Mouse (Mus musculus) heart, postnatal 0 days (tissue): ENCODE results near the gene Dnm1l. TPM values are rescaled to one million over a fixed set of nuclear protein-coding genes. Genes with fewer than 3 reads are reported as not detected.
A peak's percentile ranks its signal among the peaks of the same experiment; 100 is the strongest.

Experiments
- ATAC-seq: fragments of 200-750 bp; cut with Nextera tagmentation; 2 replicates; pipeline ENCODE4 v1.8.0; 2017; ENCODE audit warnings: low read depth, moderate number of reproducible peaks, moderate library complexity; ENCODE audit not compliant: insufficient read depth
- DNase-seq: peaks from one replicate; pipeline ENCODE4 v3.0.0-alpha.2; 2016; ENCODE audit warnings: low spot score
- H3K27ac ChIP-seq: fragments of 300-500 bp; sonication (generic); 2 replicates; pipeline ENCODE4 v1.5.1; 2014; ENCODE audit warnings: low read depth, mild to moderate bottlenecking
- H3K27me3 ChIP-seq: fragments of 300-500 bp; sonication (generic); 2 replicates; pipeline ENCODE4 v1.6.1; 2014; ENCODE audit warnings: low read length, mixed read lengths; ENCODE audit not compliant: control insufficient read depth, insufficient read depth
- H3K36me3 ChIP-seq: fragments of 300-500 bp; sonication (generic); replicated peaks from 2 replicates; pipeline ENCODE4 v1.6.1; 2014; ENCODE audit warnings: low read length, mixed read lengths; ENCODE audit not compliant: control insufficient read depth, insufficient read depth
- H3K4me1 ChIP-seq: fragments of 300-500 bp; sonication (generic); 2 replicates; pipeline ENCODE4 v1.6.1; 2014; ENCODE audit warnings: antibody characterized with exemption; ENCODE audit not compliant: control insufficient read depth, insufficient read depth
- H3K4me2 ChIP-seq: fragments of 300-500 bp; sonication (generic); 2 replicates; pipeline ENCODE4 v1.6.1; 2014; ENCODE audit warnings: low read depth, mild to moderate bottlenecking, low read length, moderate library complexity
- H3K4me3 ChIP-seq: fragments of 300-500 bp; sonication (generic); 2 replicates; pipeline ENCODE4 v1.5.1; 2014; ENCODE audit warnings: low read depth, low read length
- H3K9ac ChIP-seq: fragments of 300-500 bp; sonication (generic); replicated peaks from 2 replicates; pipeline ENCODE4 v1.6.1; 2014; ENCODE audit warnings: low read depth, low read length, mixed read lengths
- H3K9me3 ChIP-seq: fragments of 300-500 bp; sonication (generic); replicated peaks from 2 replicates; pipeline ENCODE4 v1.6.1; 2016; ENCODE audit warnings: low read length; ENCODE audit not compliant: control insufficient read depth
- CTCF ChIP-seq: IDR thresholded peaks from 2 replicates; pipeline ENCODE4 v1.5.1; 2016; ENCODE audit warnings: antibody characterized with exemption, control low read depth, low read depth
- EP300 ChIP-seq: IDR thresholded peaks from 2 replicates; pipeline ENCODE4 v1.6.1; 2016; ENCODE audit warnings: antibody characterized with exemption, low read depth
- WGBS: fragments of 180-500 bp; shearing (Covaris S2); extraction: QIAGEN DNeasy Blood & Tissue Kit; methylation state at CpG from one replicate; pipeline ENCODE4 v1.1.7; 2014; 5-methylcytosine and 5-hydroxymethylcytosine counted together
- polyA plus RNA-seq: library from polyadenylated mRNA; unstranded; fragments of >200 nt; fragmentation: Nextera tagmentation; extraction: Ambion mirVana; gene quantifications from 2 replicates; pipeline ENCODE4 v1.2.1, GENCODE M21; 2015
- total RNA-seq: library from RNA; depleted of rRNA; stranded (reverse); fragments of >200 nt; gene quantifications from 2 replicates; pipeline ENCODE4 v1.2.3, GENCODE M21; 2014; ENCODE audit warnings: low replicate concordance

The Dnm1l gene
- total and polyA plus RNA-seq, 2 experiments from 2014 or later, result 55.3 to 66.1 TPM

DNA sequence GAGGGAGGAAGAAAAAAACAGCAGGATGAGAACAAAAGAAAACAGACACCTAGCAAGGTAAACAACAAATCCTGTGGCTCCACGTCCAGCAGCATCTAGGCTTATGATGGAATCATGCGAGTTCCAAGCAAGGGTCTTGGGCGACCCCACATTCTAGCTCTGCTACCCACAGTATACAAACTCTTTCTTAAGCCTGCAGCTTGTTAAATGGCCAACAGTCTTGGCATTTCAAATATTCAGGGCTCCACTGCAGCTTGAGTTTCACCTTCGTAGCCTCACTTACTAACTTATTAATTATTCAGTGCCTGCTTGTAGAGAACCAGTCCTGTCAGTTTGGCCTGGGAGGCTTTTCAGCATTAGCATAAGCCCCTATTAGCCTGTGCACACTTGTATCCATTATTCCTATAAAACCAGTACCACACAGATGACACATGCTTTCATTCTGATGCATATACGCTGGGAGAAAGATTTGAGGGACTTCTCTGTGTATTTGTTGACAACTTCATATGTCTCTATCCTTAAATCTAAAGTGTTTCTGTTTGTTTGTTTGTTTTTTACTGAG is 32.9 kb downstream of the Dnm1l start:
- no peak overlapping the region for H3K27ac ChIP-seq
- ATAC-seq (no peak), DNase-seq (no peak)
- no peak overlapping the region for H3K4me2 ChIP-seq
- 81% methylated on average over 5 of the region's 5 CpGs for WGBS
- H3K9ac ChIP-seq, result no peak overlapping the region
- TF ChIP-seq EP300 (no peak), CTCF (no peak)
- no peaks in the 10 kb centered on the region for H3K4me1 ChIP-seq
- no peaks in the 10 kb centered on the region for H3K27me3 ChIP-seq
- H3K9me3 ChIP-seq, result no peaks in the 10 kb centered on the region
- no peak overlapping the region for H3K4me3 ChIP-seq
- peaks cover 55% of the 10 kb centered on the region for H3K36me3 ChIP-seq

DNA sequence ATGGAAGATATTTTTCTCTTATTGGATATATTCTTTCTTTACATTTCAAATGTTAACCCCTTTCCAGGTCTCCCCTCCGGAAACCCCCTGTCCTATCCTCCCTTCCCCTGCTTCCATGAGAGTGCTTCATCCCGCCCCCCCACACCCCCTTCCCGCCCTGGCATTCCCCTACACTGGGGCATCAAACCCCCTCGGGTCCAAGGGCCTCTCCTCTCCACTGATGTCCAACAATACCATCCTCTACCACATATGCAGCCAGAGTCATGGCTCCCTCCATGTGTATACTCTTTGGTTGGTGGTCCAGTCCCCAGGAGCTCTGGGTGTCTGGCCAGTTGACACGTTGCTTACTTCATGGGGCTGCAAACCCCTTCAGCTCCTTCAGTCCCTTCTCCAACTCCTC is 47.4 kb downstream of the Dnm1l start:
- Histone ChIP-seq H3K9me3 (no peaks in the 10 kb centered on the region), H3K4me2 (no peak overlapping the region), H3K27ac (no peak overlapping the region), H3K36me3 (peaks cover 61% of the 10 kb centered on the region), H3K4me1 (no peaks in the 10 kb centered on the region), H3K4me3 (no peak overlapping the region), H3K27me3 (no peaks in the 10 kb centered on the region), H3K9ac (no peak overlapping the region)
- ATAC-seq, result no peak
- no peak for DNase-seq
- TF ChIP-seq EP300 (no peak), CTCF (no peak)
- 81% methylated on average over 5 of the region's 5 CpGs for WGBS

DNA sequence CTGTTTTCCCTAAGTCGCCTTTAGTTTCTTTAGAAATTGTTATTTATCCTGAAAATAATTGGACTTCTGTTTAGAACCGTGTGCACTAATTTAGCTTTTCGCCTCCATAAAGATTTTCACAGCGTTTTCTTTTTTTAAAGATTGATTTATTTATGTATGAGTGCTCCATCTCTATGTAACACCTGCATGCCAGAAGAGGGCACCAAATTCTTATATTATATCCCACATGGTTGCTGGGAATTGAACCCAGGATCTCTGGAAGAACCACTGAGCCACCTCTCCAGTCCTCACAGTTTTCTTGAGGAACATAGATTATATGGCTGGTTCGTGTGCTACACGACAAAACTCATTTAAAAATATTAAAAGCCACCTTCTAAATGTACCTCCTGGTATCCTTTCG is 54.9 kb downstream of the Dnm1l start:
- 15% methylated on average over 7 of the region's 7 CpGs for WGBS
- no peaks in the 10 kb centered on the region for H3K9me3 ChIP-seq
- no peak for DNase-seq
- no peak for ATAC-seq
- H3K36me3 ChIP-seq, result peaks cover 21% of the 10 kb centered on the region
- no peaks in the 10 kb centered on the region for H3K27me3 ChIP-seq
- 0 out of 2 replicates have a peak overlapping the region, but pooled peaks have one; percentile 69 for H3K9ac ChIP-seq
- peak overlapping the region; percentile 78 for H3K4me3 ChIP-seq
- TF ChIP-seq CTCF, result peak; percentile 27; the same call in 1 of the 2 replicates
- no peak for TF ChIP-seq EP300
- peak overlapping the region; percentile 94; the same call in 1 of the 2 replicates for H3K27ac ChIP-seq
- peak overlapping the region; percentile 94 for H3K4me2 ChIP-seq
- H3K4me1 ChIP-seq, result peaks cover 12% of the 10 kb centered on the region

DNA sequence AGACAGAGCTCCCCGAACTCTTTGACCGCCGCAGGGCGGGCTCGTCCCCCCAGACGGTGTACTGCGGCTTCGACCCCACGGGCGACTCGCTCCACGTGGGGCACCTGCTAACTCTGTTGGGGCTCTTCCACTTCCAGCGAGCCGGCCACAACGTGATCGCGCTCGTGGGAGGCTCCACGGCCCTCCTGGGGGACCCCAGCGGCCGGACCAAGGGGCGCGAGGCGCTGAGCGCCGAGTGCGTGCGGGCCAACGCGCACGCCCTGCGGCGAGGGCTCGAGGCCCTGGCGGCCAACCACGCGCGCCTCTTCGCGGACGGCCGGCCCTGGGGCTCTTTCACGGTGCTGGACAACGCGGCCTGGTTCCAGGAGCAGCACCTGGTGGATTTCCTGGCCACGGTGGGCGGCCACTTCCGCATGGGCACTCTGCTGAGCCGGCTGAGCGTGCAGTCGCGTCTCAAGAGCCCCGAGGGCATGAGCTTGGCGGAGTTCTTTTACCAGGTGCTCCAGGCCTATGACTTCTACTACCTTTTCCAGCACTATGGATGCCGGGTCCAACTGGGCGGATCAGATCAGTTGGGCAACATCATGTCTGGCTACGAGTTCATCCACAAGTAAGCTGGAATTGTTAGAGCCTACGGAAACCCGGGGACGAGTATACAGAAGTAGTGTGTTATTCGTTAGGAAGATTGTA is 55.5 kb downstream of the Dnm1l start:
- ATAC-seq (peak; percentile 43), DNase-seq (peak; percentile 27)
- H3K9me3 ChIP-seq, result no peaks in the 10 kb centered on the region
- peak overlapping the region; percentile 78 for H3K4me3 ChIP-seq
- peaks cover 12% of the 10 kb centered on the region for H3K4me1 ChIP-seq
- peak overlapping the region; percentile 94 for H3K4me2 ChIP-seq
- no peaks in the 10 kb centered on the region for H3K27me3 ChIP-seq
- H3K36me3 ChIP-seq, result peaks cover 18% of the 10 kb centered on the region
- H3K27ac ChIP-seq, result peak overlapping the region; percentile 94
- TF ChIP-seq CTCF (no peak), EP300 (no peak)
- WGBS, result under 1% methylated on average over 61 of the region's 61 CpGs
- H3K9ac ChIP-seq, result peak overlapping the region; percentile 69

DNA sequence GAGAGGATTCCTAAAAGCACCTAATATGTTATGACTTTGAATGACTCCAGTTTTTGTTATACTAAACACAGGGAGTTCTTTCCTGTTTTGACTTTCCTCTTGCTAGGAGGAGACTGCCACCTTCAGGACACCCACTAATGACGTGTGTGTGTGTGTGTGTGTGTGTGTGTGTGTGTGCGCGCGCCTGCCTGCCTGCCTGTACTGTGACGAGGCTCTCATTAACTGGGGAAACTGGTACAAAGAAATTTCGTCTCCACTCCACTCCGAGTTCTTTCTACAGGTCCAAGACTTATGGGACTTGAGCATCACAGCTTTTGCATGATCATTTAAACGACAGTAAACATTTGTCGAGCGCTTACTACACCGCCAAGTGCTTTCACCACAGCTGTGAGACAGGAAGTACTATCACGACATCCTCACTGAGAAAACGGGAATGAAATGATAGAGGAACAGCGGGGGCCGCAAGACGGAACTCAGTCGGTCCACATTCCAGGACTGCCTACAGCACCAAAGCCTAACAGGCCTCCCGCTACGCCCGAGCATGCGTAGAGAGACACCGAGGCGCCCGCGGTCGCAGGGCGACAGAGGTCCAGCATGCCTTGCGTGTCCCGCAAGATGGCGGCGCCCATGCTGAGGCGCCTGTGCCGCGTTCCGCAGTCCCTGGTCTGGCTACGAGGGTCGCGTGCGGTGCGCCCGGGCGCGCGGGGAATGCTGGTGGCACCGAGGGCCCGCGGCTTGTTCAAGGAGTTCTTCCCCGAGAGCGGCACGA is 56.2 kb downstream of the Dnm1l start, which contains the start of gene Yars2:
Gene Yars2, plus strand, starts transcription at position 597 of the 769 bp plus-strand sequence.
- Histone ChIP-seq H3K4me2 (peak within 1 kb of the TSS; percentile 94), H3K4me3 (peak within 1 kb of the TSS; percentile 78), H3K9me3 (no peaks in the 10 kb centered on the region), H3K36me3 (peaks cover 13% of the 10 kb centered on the region), H3K9ac (peak within 1 kb of the TSS; percentile 69), H3K4me1 (peaks cover 12% of the 10 kb centered on the region), H3K27ac (peak within 1 kb of the TSS; percentile 94), H3K27me3 (no peaks in the 10 kb centered on the region)
- WGBS, result under 1% methylated on average over 50 of the region's 50 CpGs
- TF ChIP-seq CTCF (peak; percentile 90), EP300 (no peak)
- peak; percentile 91 for DNase-seq
- peak; percentile 98 for ATAC-seq
